Mouse (Mus musculus): ENCODE results near the gene Nek3.

- no peak for TF ChIP-seq POLR2A (IDR thresholded peaks at IDR 0.05; ENCODE audit: insufficient read depth, low read length)
- peak; percentile 49 for TF ChIP-seq CTCF (IDR thresholded peaks at IDR 0.05; ENCODE audit: low read depth, low read length)
Measured at GRCm38 (mm10) chr8:22091568-22091967, 74.7 kb downstream of the Nek3 start.

All from ES-Bruce4 (cell line).